Mouse (Mus musculus): ENCODE data around the gene Zbtb45. TPM values are rescaled to one million over a fixed set of nuclear protein-coding genes. Genes with fewer than 3 reads are reported as not detected.

Zbtb45 gene
- total and polyA plus RNA-seq, 3 experiments = 6.7 to 17.1 (median 9.5) TPM

DNA sequence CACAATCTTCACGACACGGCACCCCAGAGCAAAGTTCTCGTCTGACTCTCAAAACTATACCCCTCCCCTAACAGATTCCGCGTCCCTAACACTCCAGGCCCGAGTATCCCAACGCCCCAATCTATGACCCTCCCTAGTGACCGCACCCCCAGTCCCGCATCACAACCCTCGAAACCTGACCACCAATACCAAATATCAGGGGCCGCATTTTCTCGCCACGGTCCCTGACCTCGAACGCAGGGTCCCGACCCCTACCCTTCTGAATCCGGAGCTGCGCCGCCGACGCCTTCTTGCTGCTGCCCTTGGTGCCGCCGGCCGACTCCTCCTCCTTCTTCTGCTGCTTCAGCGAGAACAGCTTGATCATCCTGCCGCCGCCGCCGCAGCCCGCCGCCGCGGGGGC lies 27.5 kb upstream of the Zbtb45 start:
- TF ChIP-seq SIN3A (IDR thresholded peaks at IDR 0.05; ENCODE audit: low read length) (peak; percentile 73; the same call in 1 of the 2 replicates), CTCF (conservative IDR thresholded peaks at IDR 0.05 in 1 of 2, IDR thresholded peaks at IDR 0.05 in 1 of 2; ENCODE audit: low read depth in 2 of 2, low read length in 2 of 2) (no peak), USF2 (conservative IDR thresholded peaks at IDR 0.05; ENCODE audit: low read depth, low read length) (no peak), MAFK (IDR thresholded peaks at IDR 0.05; ENCODE audit: insufficient replicate concordance, low read length) (no peak)
- Histone ChIP-seq H3K27ac (ENCODE audit: insufficient read depth, low read depth) (peak overlapping the region; percentile 100), H3K36me3 (replicated peaks in 1 of 2; ENCODE audit: control insufficient read depth in 1 of 2, insufficient read depth in 1 of 2, low read length in 1 of 2) (peaks cover 23 to 35% of the 10 kb centered on the region in 2 experiments), H3K9me3 (replicated peaks; ENCODE audit: low read length) (no peaks in the 10 kb centered on the region), H3K4me2 (ENCODE audit: insufficient read depth, low read depth, poor library complexity, severe bottlenecking) (peak overlapping the region; percentile 69), H3K4me3 (replicated peaks in 1 of 3; ENCODE audit: low read depth in 2 of 3, low read length in 2 of 3, poor library complexity in 1 of 3) (peak overlapping the region; percentile 84 to 92 (median 91)), H3K4me1 (ENCODE audit: control insufficient read depth in 1 of 2, insufficient read depth in 2 of 2) (peaks cover 19 to 55% of the 10 kb centered on the region in 2 experiments), H3K9ac (ENCODE audit: insufficient read depth, low read depth) (peak overlapping the region; percentile 96), H3K79me2 (replicated peaks; ENCODE audit: control insufficient read depth, extremely low read depth, insufficient read depth, poor library complexity, severe bottlenecking) (peaks cover 20% of the 10 kb centered on the region), H3K27me3 (replicated peaks) (no peaks in the 10 kb centered on the region)
- dilution Hi-C loops (cut with MboI; ENCODE audit: extremely low pct_ligation_motif_present, extremely low pct_unique_long_range_greater_than_20kb, low sequenced_read_pairs) = no loop called here
- in situ Hi-C loops (cut with MboI; ENCODE audit: low pct_ligation_motif_present, low pct_unique_long_range_greater_than_20kb, low sequenced_read_pairs) = no loop called here
- no peak for DNase-seq (ENCODE audit: extremely low read depth)

- in situ Hi-C loops (cut with MboI; ENCODE audit: low pct_ligation_motif_present, low pct_unique_long_range_greater_than_20kb, low sequenced_read_pairs) = no loop called here
- Histone ChIP-seq H3K9ac (ENCODE audit: insufficient read depth, low read depth) (peak overlapping the region; percentile 96), H3K27ac (ENCODE audit: insufficient read depth, low read depth) (0 out of 2 replicates have a peak overlapping the region, but pooled peaks have one; percentile 9), H3K4me2 (ENCODE audit: insufficient read depth, low read depth, poor library complexity, severe bottlenecking) (peak overlapping the region; percentile 69), H3K27me3 (replicated peaks) (no peaks in the 10 kb centered on the region), H3K36me3 (replicated peaks in 1 of 2; ENCODE audit: control insufficient read depth in 1 of 2, insufficient read depth in 1 of 2, low read length in 1 of 2) (peaks cover 29 to 41% of the 10 kb centered on the region in 2 experiments), H3K4me1 (ENCODE audit: control insufficient read depth in 1 of 2, insufficient read depth in 2 of 2) (peaks cover 20 to 60% of the 10 kb centered on the region in 2 experiments), H3K9me3 (replicated peaks; ENCODE audit: low read length) (no peaks in the 10 kb centered on the region), H3K79me2 (replicated peaks; ENCODE audit: control insufficient read depth, extremely low read depth, insufficient read depth, poor library complexity, severe bottlenecking) (peaks cover 21% of the 10 kb centered on the region), H3K4me3 (replicated peaks in 1 of 3; ENCODE audit: low read depth in 2 of 3, low read length in 2 of 3, poor library complexity in 1 of 3) (peak overlapping the region; percentile 84 to 92 (median 91))
- TF ChIP-seq MAZ (IDR thresholded peaks at IDR 0.05; ENCODE audit: low read depth, low read length) (no peak), RAD21 (IDR thresholded peaks at IDR 0.05; ENCODE audit: low read depth, low read length) (no peak), CHD1 (IDR thresholded peaks at IDR 0.05; ENCODE audit: low read depth, low read length) (no peak), POLR2AphosphoS2 (IDR thresholded peaks at IDR 0.05; ENCODE audit: low read depth, low read length) (no peak), CHD2 (IDR thresholded peaks at IDR 0.05; ENCODE audit: low read length) (no peak)
- DNase-seq (ENCODE audit: extremely low read depth) = no peak
- dilution Hi-C loops (cut with MboI; ENCODE audit: extremely low pct_ligation_motif_present, extremely low pct_unique_long_range_greater_than_20kb, low sequenced_read_pairs) = no loop called here
Observed at GRCm38 (mm10) chr7:13036806-13037205, 27.0 kb upstream of the Zbtb45 start.

DNA sequence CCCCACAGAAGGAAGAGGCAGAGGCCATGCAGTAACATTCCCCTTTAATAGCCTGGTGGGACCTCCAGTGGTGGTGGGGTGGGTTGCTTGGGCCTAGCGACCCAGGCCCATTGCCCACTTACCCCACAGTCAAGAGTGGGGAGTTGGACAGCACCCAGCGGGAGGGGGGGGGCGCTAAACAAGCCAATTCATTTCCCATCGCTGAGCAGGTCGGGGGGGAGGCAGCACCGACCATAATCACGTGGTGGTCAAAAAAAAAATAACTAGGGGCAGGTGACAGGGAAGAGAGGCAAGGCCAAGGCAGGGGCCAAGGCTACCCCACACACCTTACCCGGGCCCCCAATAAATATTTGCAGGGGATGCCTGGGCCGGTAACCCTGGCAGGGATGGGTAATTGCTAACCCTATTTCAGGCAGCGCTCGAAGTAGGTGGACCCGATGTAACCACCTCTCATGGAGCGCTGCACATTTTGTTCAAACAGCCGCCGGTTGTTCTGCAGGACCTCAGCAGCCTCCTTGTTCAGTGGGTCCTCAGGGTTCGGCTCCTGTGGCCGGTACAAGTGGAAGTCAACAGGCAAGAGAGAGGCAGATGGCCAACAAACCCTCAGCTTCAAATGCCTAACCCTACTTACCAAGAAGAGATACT lies 25.5 kb upstream of the Zbtb45 start:
- dilution Hi-C loops (cut with MboI; ENCODE audit: extremely low pct_ligation_motif_present, extremely low pct_unique_long_range_greater_than_20kb, low sequenced_read_pairs) = no loop called here
- H3K4me1 ChIP-seq (ENCODE audit: control insufficient read depth in 1 of 2, insufficient read depth in 2 of 2) = peaks cover 20 to 64% of the 10 kb centered on the region in 2 experiments

More for the DNA sequence above, 25.5 kb upstream of the Zbtb45 start:
- in situ Hi-C loops (cut with MboI; ENCODE audit: low pct_ligation_motif_present, low pct_unique_long_range_greater_than_20kb, low sequenced_read_pairs) = no loop called here
- Histone ChIP-seq H3K4me2 (ENCODE audit: insufficient read depth, low read depth, poor library complexity, severe bottlenecking) (peak overlapping the region; percentile 32), H3K36me3 (replicated peaks in 1 of 2; ENCODE audit: control insufficient read depth in 1 of 2, insufficient read depth in 1 of 2, low read length in 1 of 2) (peaks cover 41 to 51% of the 10 kb centered on the region in 2 experiments), H3K9ac (ENCODE audit: insufficient read depth, low read depth) (peak overlapping the region; percentile 46; the same call in 1 of the 2 replicates), H3K27me3 (replicated peaks) (no peaks in the 10 kb centered on the region), H3K27ac (ENCODE audit: insufficient read depth, low read depth) (peak overlapping the region; percentile 10; the same call in 1 of the 2 replicates), H3K79me2 (replicated peaks; ENCODE audit: control insufficient read depth, extremely low read depth, insufficient read depth, poor library complexity, severe bottlenecking) (peaks cover 21% of the 10 kb centered on the region), H3K9me3 (replicated peaks; ENCODE audit: low read length) (no peaks in the 10 kb centered on the region), H3K4me3 (replicated peaks in 1 of 3; ENCODE audit: low read depth in 2 of 3, low read length in 2 of 3, poor library complexity in 1 of 3) (peak overlapping the region in 2 of 3 experiments; percentile 6 to 65)
- no peak for TF ChIP-seq BHLHE40 (IDR thresholded peaks at IDR 0.05; ENCODE audit: low read depth, low read length)
- no peak for TF ChIP-seq HCFC1 (IDR thresholded peaks at IDR 0.05; ENCODE audit: low read depth, low read length)
- no peak for TF ChIP-seq PAX5 (IDR thresholded peaks at IDR 0.05; ENCODE audit: low read length)
- no peak for TF ChIP-seq IRF4 (IDR thresholded peaks at IDR 0.05; ENCODE audit: low read depth, low read length)
- no peak for TF ChIP-seq ZNF384 (IDR thresholded peaks at IDR 0.05; ENCODE audit: low read depth, low read length)
- TF ChIP-seq CTCF (conservative IDR thresholded peaks at IDR 0.05 in 1 of 2, IDR thresholded peaks at IDR 0.05 in 1 of 2; ENCODE audit: low read depth in 2 of 2, low read length in 2 of 2) = no peak
- TF ChIP-seq SIN3A (IDR thresholded peaks at IDR 0.05; ENCODE audit: low read length) = no peak
- TF ChIP-seq MEF2A (IDR thresholded peaks at IDR 0.05; ENCODE audit: borderline replicate concordance, low read depth, low read length) = no peak
- no peak for TF ChIP-seq MAX (IDR thresholded peaks at IDR 0.05; ENCODE audit: low read length)
- TF ChIP-seq ZC3H11A (IDR thresholded peaks at IDR 0.05; ENCODE audit: low read depth, low read length) = no peak
- no peak for TF ChIP-seq ZKSCAN1 (IDR thresholded peaks at IDR 0.05; ENCODE audit: borderline replicate concordance, low read depth, low read length)
- no peak for TF ChIP-seq JUND (conservative IDR thresholded peaks at IDR 0.05; ENCODE audit: low read depth, low read length)
- no peak for DNase-seq (ENCODE audit: extremely low read depth)

Data from CH12.LX (cell line).